Mouse (Mus musculus): ENCODE results near the gene Naglu.

Gene Naglu

DNA sequence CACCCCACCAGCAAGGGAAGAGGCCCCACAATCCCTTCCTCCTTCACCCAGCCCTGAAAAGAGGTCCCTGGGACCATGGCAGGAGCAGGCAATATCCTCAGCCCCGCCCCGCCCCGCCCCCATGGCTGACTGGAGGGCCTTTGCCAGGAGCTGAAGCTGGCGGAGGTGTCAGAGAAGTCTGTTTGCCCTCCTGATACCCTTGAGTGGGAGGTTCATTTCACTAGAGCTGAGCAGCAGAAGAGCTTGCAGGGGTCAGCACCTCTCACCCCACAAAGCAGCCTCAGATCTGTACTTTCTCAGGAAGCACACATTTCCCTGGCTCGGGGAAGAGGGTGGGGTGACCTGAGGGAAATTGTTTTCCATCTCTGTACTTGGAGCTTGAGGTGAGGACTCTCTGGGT lies 11.1 kb upstream of the Naglu start:
- DNase-seq = no peak

DNA sequence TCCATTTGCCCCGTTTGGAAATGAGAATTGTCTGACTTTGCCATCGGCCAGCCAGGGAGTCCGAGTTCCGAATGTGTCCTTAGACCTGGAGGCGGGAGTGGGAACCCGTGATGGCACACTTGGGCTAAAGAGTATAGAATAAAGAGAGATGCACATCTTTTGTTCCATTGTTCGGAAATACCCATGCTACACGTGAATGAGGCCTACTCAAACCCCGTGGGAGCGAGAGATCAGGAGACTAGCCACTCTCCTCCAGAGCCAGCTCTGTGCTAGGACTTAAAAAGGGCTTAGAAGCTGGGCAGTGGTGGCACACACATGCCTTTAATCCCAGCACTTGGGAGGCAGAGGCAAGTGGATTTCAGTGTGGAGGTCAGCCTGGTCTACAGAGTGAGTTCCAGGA lies 10.3 kb upstream of the Naglu start:
- no peak for DNase-seq

DNA sequence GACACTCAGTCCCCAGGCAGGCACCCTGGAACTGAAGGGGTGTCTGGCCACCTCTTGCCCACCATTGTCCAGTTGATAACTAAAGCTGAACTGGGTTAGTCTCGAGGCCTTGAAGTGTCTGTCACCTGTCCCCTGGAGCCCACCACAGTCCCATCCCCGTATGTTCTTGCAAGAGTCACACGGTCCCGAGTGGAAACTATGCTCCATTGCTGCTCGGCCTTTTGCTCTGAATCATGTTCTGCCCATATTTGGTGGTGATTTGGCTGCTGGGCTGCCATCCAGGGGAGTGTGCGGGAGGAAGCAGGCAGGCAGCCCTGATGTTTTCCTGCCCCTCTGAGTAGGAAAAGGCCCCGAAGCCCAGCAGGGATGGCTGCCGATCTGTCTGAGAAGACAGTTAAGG lies 9.7 kb upstream of the Naglu start:
- peak; percentile 74 to 83 for DNase-seq

DNA sequence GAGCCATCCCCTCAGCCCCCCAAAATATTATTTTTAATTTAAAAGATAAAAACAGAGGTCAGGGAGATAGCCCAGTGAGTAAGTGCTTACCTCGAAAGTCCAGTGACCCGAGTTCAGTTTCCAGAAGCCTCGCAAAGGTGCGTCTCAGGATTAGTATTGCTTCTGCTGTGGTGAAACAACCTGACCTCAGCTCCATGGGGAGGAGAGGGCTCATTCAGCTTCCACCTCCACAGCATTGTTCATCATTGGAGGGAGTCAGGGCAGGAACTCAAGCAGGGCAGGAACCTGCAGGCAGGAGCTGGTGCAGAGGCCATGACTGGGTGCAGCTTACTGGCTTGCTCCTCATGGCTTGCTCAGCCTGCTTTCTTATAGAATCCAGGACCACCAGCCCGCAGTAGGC lies 8.8 kb upstream of the Naglu start:
- DNase-seq = no peak

DNA sequence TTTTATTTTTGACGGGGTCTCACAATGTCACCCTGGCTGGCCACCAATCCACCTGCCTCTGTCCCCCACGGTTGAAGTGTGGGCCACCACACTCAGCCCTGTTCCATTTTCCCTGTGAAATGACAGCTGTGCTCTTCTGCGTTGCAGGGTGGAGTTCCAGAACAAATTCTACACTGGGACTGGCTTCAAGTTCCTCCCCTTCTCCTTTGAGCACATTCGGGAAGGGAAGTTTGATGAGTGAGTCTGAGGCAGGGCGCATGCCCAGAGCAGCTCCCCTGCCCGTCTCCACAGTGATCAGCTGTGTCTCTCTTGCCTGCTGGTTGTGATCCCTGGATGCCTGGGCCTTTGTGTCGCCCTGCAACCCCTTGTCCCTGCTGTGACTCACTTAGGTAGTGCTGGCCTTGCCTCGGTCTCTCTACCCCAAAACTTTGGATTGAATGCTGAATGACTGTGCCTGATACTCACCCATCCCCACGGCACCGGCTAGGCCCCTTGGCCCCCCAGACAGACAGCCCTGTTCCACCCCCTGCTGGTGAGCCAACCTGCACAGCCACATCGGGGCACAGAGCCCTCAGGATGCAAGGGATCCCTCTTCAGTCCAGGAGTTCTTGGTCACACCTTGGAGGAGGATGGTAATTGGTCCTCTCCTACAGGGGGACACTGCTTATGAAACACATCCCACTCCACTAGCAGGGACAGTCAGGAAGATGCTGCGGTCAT lies 7.5 kb upstream of the Naglu start:
- DNase-seq = peak in 1 of 2 experiments; percentile 40

DNA sequence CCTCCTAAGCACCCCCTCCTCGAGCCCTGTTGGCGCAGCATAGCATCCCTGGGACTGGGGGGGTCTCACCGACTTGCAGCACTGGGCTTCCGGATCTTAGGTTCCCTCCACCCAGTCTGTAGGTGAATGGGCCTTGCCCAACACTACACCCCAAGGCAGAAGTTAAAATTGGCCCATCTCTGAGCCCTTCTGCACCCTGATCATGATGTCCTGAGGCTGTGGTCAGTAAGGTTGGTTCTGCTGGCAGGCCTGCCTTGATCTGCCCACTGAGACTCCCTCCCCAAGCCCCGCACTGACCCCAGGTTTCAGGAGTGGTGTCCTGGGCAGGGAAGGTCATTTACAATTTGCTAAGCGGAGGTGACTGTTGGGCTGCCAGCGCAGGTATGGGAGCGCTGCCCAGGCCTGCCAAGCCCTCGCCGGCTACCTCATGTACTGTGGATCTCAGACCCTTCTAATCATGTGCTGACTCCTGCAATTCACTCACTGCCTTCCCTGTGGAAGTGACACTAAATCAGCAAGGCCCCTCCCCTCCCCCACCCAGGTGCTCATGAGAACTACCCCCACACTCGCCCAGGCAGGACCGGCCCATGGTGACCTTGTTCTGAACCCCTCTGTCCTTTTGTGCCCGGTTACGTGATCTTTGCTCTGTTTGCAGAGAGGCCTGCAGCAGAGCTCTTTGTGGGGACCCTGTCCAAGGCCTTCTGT lies 6.7 kb upstream of the Naglu start:
- DNase-seq = peak in 1 of 2 experiments; percentile 54

DNA sequence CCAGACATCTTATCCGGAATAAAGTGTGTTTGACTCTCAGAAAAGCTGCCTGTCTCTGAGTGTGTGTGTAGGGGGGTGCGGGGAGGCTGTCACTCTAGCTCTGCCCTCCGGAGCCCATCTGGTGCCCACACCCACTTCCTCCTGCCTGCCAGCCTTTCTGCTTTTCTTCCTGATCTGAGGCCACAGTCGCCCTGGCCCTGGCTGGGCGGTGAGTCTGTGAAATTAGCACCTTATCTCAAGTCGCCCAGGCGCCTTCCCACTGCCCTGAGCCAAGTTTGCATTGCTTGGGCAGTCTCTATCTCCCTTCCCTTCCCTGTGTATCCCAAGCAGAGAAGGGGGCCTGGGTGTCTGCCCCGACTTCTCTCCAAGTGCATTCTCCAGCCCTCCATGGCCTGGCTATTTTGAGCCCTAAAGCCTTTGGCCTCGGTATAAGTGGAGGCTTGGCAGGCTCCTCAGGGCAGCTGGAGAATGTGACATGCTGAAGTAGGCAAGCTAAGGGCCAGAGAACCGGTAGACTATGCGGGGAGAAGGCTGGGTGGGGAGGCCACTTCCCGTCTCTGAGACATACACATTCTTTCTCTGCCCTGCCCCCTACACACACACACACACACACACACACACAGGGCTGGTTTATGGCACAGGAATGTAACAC lies 6.0 kb upstream of the Naglu start:
- peak; percentile 76 to 79 for DNase-seq

DNA sequence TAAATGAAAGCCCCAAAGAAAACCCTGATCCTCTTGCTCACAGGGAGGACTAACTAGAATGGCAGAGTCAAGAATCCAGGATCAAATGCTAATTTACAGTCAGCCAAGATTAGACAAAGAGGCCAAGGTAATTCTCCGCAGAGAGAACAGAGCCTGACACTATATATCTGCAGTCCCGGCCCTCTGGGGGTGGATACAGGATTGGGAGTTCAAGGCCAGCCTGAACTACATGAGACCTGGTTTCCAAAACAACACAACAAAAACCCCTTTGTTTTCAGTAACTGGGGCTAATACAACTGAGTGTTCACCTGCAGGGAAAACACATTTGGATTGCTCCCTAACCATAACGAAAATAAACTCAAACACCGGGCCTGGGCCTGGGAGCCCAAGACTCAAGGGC lies 5.3 kb upstream of the Naglu start:
- DNase-seq = no peak

DNA sequence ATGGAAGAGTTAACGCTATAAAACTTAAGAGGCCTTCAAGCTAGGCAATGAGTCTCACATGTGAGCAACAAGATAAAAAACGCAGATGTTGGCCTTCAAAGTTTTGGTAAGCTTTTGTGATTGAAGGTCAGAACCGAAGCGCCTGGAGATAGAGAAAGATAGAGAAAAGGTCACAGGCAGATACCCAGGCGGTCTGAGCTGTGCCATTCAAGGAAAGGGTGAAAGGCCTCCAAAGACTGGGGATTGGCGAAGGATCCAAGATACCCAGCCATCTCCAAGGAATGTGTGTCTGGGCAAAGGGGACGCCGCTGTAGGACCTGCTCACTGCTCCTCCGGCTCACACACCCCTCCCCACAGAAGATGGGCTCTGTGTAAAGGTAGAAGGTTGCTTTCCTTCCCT lies 4.8 kb upstream of the Naglu start:
- DNase-seq = no peak

DNA sequence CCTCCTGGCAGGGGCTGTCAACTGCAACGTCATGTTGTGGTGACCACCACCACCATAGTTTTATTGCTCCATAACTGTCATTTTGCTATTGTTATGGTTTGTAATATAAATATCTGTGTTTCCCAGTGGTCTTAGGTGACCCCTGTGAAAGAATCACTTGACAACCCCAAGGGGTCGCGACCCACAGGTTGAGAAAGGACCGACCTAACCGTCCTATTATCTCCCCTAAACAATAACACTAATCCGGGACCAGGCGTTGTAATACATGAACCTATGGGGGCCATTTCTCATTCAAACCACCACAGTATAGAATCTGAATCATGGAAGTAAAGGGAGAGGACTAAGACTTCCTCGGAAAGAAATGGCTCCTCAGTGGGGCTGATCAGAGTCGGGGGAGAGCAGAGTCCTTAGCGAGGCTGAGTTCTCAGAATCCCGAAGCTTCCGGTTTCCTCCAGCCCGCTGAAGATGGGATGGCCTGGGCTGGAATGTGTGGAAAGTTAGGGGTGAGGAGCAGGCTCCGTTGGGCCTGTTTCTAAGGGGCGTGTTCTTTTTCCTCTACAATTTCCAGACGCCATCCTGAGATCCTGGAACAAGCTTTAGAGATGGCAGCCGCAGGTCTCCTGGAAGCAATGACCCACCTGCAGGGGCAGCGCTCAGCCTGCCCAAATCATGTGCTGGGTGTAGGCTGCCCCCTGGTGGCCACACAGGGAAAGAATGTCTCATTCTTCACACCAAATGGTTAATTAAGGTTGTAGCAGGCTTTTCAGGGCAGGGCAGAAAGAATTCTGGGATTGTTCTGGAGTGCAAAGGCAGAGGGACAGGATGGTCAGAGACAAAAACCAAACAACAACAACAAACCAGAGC lies 3.0 kb upstream of the Naglu start:
- DNase-seq = peak; percentile 91 to 94

DNA sequence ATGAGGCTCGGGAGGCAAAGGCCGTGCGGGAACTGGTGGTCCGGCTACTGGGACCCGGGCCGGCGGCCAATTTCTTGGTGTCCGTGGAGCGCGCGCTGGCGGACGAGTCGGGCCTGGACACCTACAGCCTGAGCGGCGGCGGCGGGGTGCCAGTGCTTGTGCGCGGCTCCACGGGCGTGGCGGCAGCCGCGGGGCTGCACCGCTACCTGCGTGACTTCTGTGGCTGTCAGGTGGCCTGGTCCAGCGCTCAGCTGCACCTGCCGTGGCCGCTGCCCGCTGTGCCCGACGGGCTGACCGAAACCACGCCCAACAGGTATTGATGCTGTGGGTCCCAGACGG lies 346 bp downstream of the Naglu start:
- no peak for DNase-seq

DNA sequence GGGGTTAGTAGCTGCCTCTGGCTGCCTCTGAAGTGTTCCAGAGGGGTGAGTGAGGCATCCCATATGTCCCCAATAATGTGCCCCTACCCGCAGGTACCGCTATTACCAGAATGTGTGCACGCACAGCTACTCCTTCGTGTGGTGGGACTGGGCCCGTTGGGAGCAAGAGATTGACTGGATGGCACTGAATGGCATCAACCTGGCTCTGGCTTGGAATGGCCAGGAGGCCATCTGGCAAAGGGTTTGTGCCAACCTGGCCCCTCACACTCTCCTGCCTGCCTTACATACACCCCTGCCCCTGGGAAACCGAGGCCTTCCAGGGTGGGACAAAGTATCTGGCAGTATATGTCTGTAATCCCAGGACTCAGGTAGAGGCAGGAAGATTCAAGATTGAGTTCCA lies 1.2 kb downstream of the Naglu start:
- DNase-seq = peak in 1 of 2 experiments; percentile 52

DNA sequence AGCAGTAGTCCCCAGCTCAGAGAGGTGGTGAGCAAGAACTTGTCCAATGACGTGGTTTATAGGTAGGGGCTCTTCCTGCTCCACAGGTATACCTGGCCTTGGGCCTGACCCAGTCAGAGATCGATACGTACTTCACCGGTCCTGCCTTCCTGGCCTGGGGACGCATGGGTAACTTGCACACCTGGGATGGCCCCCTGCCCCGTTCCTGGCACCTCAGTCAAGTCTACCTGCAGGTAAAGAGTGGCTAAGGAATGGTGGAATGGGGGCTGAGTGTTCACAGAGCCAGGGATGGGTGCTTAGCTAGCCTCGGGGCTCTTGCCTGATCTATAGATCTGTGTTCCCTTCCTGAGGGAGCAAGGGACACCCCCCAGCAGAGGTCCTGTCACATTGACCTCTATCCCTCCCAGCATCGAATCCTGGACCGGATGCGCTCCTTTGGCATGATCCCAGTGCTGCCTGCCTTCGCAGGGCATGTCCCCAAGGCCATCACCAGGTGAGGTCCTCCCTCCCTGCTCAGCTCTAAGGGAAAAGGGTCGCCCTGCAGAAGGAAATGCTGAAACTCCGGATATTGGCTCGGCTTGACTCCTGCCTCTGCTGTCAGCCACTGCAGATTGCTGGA lies 2.1 kb downstream of the Naglu start:
- peak in 1 of 2 experiments; percentile 38 for DNase-seq

DNA sequence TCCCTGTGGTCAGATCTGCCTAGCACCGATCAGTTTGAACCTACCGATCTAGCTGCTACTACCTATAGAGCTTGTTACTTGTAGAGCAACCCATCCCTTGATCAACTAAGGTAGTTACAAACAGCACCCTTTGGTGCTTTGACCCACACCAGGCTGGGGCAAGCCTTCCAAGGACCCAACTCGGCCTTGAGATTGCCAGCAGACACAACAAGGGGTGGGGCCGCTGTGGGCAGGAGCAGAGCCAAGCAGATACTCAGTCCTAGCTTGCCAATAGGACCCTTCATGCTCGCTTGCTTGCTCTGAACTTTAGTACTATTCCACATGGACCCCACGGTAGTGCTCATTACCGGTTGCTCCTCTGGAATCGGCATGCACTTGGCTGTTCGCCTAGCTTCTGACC lies 8.3 kb downstream of the Naglu start, which contains the start of gene Hsd17b1:
TSS of gene Hsd17b1 (plus strand) at position 291 of the 400 bp plus-strand sequence.
- DNase-seq = no peak

DNA sequence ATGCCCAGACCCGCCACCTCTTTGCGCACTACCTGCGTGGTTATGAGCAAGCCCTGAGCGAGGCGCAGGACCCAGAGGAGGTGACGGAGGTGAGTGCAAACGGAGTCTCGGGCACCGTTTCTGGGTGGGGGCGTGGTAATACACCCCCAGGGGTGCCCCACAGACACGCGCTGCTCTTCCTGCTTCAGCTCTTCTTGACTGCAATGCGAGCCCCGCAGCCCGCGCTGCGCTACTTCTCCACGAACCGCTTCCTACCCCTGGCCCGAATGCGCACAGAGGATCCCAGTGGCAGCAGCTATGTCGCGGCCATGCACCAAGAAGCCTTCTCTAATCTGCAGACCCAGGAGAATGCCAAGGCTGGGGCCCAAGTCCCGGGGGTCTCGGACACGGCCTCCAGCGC lies 9.9 kb downstream of the Naglu start:
- DNase-seq = no peak

DNA sequence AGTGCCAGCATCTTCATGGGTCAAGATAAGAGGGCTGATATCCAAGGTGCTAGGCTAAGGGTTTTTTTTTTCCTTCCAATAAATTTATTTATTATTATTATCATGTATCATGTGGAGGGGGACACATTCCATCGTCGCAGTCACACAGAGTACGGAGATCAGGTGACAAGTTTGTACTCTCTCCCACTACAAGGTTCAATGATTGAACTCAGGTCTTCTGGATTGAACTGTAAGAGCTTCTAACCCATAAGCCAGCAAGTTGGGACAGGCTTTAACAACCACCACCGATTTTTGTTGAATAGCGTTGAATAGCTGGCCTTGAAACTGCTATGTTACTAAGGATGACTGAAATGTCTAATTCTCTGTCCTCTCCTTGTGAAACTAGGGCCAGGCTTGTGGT lies 10.6 kb downstream of the Naglu start:
- peak in 1 of 2 experiments; percentile 1 for DNase-seq

DNA sequence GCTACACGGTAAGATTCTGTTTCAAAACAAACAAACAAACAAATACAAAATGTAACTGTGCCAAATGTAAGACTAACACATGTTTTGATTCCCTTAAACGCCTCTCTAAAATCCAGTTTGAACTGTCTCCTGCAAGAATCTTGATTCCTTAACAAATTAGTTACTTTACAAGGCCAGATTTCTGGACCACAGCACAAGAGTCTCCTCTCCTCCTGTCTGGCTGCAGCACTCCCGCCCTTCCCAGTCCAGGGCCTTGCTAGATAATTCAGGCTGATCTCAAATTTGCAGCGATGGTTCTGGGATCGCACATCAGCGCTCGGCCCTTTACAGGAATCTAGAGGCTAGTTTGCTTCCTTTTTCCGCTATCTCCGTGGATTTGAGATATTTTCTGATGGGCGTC lies 11.8 kb downstream of the Naglu start:
- peak in 1 of 2 experiments; percentile 42 for DNase-seq

DNA sequence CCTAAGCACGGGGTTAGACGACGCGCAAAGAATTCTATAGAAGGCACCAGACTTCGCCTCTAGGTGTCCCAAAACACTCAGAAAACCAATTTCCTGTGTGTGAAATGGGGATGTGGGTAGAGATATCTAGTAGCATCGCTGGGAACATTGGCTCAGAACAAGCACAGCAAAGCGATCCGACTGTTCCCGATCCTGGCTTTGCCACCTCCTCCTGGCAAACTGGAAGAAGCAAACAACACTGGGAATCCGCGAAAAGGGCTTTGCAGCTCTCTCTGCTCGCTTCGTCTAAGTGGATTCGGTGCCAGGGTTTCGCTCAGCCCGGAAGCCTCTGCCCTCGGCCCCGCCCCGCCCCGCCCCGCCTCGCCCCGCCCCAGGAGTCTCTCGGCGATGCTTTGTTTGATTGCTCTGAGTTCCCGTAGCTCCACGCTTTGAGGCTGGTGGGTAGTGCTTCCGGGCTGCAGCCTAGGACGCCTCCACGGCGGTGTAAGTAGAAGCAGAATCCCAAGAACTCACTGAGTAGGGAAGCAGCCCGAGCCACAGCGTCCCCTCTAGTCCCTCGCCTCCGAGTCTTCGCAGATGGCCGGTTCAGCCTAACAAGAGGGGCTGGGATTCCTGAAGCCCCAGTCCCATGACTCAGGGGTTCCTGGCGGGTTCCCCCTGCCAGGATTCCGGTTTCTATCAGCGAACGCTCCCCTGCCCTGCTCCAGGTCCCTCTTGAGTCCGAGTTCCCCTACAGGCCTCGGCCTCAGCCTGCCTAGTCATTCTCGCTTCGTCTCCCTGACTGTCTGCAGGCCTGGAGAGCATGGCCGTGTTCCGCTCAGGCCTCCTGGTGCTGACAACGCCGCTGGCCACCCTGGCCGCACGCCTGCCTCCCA lies 12.6 kb downstream of the Naglu start, which contains the start of gene Coasy:
TSS of gene Coasy (plus strand) at position 358 of the 875 bp plus-strand sequence.
- peak; percentile 90 to 93 for DNase-seq

DNA sequence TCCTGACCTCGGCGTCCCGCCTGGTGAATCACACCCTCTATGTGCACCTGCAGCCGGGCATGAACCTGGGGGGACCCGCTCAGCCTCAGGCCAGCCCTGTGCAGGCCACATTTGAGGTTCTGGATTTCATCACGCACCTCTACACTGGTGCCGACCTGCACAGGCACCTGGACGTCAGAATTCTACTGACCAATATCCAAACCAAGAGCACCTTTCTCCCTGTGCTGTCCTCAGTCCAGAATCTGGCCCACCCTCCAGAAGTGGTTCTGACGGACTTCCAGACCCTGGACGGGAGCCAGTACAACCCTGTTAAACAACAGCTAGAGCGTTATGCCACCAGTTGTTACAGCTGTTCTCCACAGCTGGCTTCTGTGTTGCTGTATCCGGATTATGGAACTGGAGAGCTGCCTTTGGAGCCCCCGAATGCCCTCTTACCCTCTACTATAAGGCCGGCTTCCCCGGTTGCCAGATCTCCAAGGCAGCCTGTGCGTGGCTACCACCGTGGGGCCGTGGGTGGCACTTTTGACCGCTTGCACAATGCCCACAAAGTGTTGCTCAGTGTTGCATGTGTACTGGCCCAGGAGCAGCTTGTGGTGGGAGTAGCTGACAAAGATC lies 13.4 kb downstream of the Naglu start:
- DNase-seq = peak in 1 of 2 experiments; percentile 58

DNA sequence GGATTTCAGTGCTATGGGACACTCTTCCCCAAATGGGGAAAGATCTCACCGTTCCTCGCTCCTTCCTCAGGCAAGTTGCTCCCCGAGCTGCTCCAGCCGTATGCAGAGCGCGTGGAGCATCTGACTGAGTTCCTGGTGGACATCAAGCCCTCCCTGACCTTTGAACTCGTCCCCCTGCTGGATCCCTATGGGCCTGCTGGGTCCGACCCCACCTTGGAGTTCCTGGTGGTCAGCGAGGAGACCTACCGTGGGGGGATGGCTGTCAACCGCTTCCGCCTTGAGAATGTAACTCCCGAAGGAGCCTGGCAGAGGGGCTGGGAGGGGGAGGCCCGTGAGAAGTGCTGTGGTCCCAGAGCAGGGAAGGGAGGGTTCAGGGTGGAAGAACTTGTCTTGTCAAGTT lies 14.4 kb downstream of the Naglu start:
- DNase-seq = peak in 1 of 2 experiments; percentile 31

DNA sequence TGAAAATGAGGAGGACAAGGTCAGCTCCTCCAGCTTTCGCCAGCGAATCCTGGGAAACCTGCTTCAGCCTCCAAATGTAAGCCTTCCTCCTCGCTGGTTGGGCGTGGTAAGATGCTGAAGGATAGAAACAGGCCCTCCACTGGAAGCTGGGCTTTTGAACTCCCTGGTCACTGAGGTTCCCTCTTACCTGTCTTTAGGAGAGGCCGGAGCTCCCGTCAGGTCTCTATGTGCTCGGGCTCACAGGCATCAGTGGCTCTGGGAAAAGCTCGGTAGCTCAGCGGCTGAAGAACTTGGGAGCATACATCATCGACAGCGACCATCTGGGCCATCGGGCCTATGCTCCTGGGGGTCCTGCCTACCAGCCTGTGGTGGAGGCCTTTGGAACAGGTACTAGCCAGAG lies 15.0 kb downstream of the Naglu start:
- DNase-seq = no peak

Measured in cerebellum, postnatal 25 days (tissue).